Mouse (Mus musculus): Measurements from ENCODE around the gene Musk. TPM values are rescaled to one million over a fixed set of nuclear protein-coding genes. Genes with fewer than 3 reads are reported as not detected.

Gene Musk
- total and polyA plus RNA-seq, 2 experiments from 2014 or later = 0.41 to 0.49 TPM

DNA sequence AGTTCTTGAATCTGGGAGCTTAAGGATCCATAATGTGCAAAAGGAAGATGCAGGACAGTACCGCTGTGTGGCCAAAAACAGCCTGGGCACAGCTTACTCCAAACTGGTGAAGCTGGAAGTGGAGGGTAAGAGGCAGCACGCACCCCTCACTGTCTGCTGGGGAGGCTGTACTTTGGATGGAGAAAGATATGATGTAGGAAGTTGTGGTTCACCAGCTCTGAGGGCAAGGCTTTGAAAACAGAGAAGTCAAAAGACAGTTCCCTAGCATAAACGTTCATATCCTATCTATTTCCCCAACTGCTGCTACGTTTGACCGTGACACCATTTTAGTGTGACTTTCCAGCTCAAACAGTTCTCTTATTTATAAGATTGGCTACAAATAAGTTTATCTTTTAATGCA is 18.1 kb downstream of the Musk start:
- Histone ChIP-seq H3K9ac (replicated peaks; ENCODE audit: low read length, poor library complexity, severe bottlenecking) (no peak overlapping the region), H3K36me3 (ENCODE audit: insufficient read depth, low read length) (no peaks in the 10 kb centered on the region), H3K27me3 (ENCODE audit: insufficient read depth, low read length) (no peaks in the 10 kb centered on the region), H3K27ac (ENCODE audit: low read depth, low read length) (no peak overlapping the region), H3K9me3 (ENCODE audit: low read length) (no peaks in the 10 kb centered on the region), H3K4me2 (ENCODE audit: low read depth, low read length, poor library complexity, severe bottlenecking) (no peak overlapping the region), H3K4me1 (ENCODE audit: insufficient read depth, low read length) (no peaks in the 10 kb centered on the region), H3K4me3 (ENCODE audit: low read depth, low read length) (no peak overlapping the region)
- ATAC-seq (ENCODE audit: low FRiP score) (no peak), DNase-seq (ENCODE audit: low spot score) (no peak)
- WGBS = 82% methylated on average over 5 of the region's 5 CpGs
- TF ChIP-seq CTCF (IDR thresholded peaks at IDR 0.05) = no peak

- H3K27me3 ChIP-seq (ENCODE audit: insufficient read depth, low read length) = no peaks in the 10 kb centered on the region
- 50% methylated on average over 7 of the region's 7 CpGs for WGBS
- H3K36me3 ChIP-seq (ENCODE audit: insufficient read depth, low read length) = no peaks in the 10 kb centered on the region
- no peak for TF ChIP-seq CTCF (IDR thresholded peaks at IDR 0.05)
- H3K9ac ChIP-seq (replicated peaks; ENCODE audit: low read length, poor library complexity, severe bottlenecking) = no peak overlapping the region
- no peak for ATAC-seq (ENCODE audit: low FRiP score)
- no peaks in the 10 kb centered on the region for H3K9me3 ChIP-seq (ENCODE audit: low read length)
- DNase-seq (ENCODE audit: low spot score) = no peak
- H3K4me3 ChIP-seq (ENCODE audit: low read depth, low read length) = no peak overlapping the region
- no peak overlapping the region for H3K27ac ChIP-seq (ENCODE audit: low read depth, low read length)
- no peaks in the 10 kb centered on the region for H3K4me1 ChIP-seq (ENCODE audit: insufficient read depth, low read length)
- H3K4me2 ChIP-seq (ENCODE audit: low read depth, low read length, poor library complexity, severe bottlenecking) = no peak overlapping the region
Observed at GRCm38 (mm10) chr4:58304564-58304963, 18.8 kb downstream of the Musk start.

DNA sequence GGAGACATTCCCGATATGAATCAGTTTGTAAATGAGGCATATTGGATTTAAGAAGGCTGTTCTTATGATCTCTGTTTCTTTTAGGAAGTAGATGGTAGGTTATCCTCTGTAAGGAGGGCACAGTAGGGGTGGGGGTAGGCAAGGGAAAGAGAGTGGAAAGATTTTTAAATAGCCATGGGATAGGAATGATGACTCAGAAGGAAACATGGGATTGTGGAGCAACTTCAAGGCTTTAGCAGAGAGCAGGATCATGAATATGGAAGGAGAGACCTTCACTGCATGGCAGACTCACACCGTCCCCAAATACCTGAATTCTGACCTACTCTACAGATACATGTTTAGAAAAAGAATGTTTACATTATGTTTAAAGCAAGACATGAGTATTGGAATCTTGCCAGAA is 21.7 kb downstream of the Musk start:
- WGBS = 64% methylated on average over 2 of the region's 2 CpGs
- Histone ChIP-seq H3K4me1 (ENCODE audit: insufficient read depth, low read length) (no peaks in the 10 kb centered on the region), H3K9me3 (ENCODE audit: low read length) (no peaks in the 10 kb centered on the region), H3K4me3 (ENCODE audit: low read depth, low read length) (no peak overlapping the region), H3K9ac (replicated peaks; ENCODE audit: low read length, poor library complexity, severe bottlenecking) (no peak overlapping the region), H3K4me2 (ENCODE audit: low read depth, low read length, poor library complexity, severe bottlenecking) (no peak overlapping the region), H3K36me3 (ENCODE audit: insufficient read depth, low read length) (no peaks in the 10 kb centered on the region), H3K27me3 (ENCODE audit: insufficient read depth, low read length) (no peaks in the 10 kb centered on the region), H3K27ac (ENCODE audit: low read depth, low read length) (no peak overlapping the region)
- no peak for TF ChIP-seq CTCF (IDR thresholded peaks at IDR 0.05)
- no peak for DNase-seq (ENCODE audit: low spot score)
- no peak for ATAC-seq (ENCODE audit: low FRiP score)

GRCm38 (mm10) chr4:58313344-58313743 is 27.6 kb downstream of the Musk start:
- ATAC-seq (ENCODE audit: low FRiP score) = no peak
- H3K4me1 ChIP-seq (ENCODE audit: insufficient read depth, low read length) = no peaks in the 10 kb centered on the region
- H3K27me3 ChIP-seq (ENCODE audit: insufficient read depth, low read length) = no peaks in the 10 kb centered on the region
- H3K4me2 ChIP-seq (ENCODE audit: low read depth, low read length, poor library complexity, severe bottlenecking) = no peak overlapping the region
- no peak overlapping the region for H3K9ac ChIP-seq (replicated peaks; ENCODE audit: low read length, poor library complexity, severe bottlenecking)
- 80% methylated on average over 1 of the region's 1 CpGs for WGBS
- no peak for TF ChIP-seq CTCF (IDR thresholded peaks at IDR 0.05)
- H3K36me3 ChIP-seq (ENCODE audit: insufficient read depth, low read length) = no peaks in the 10 kb centered on the region
- H3K27ac ChIP-seq (ENCODE audit: low read depth, low read length) = no peak overlapping the region
- no peak for DNase-seq (ENCODE audit: low spot score)
- H3K4me3 ChIP-seq (ENCODE audit: low read depth, low read length) = no peak overlapping the region
- H3K9me3 ChIP-seq (ENCODE audit: low read length) = no peaks in the 10 kb centered on the region

- Histone ChIP-seq H3K9ac (replicated peaks; ENCODE audit: low read length, poor library complexity, severe bottlenecking) (no peak overlapping the region), H3K4me3 (ENCODE audit: low read depth, low read length) (no peak overlapping the region), H3K27ac (ENCODE audit: low read depth, low read length) (no peak overlapping the region), H3K27me3 (ENCODE audit: insufficient read depth, low read length) (no peaks in the 10 kb centered on the region), H3K4me1 (ENCODE audit: insufficient read depth, low read length) (no peaks in the 10 kb centered on the region), H3K4me2 (ENCODE audit: low read depth, low read length, poor library complexity, severe bottlenecking) (no peak overlapping the region), H3K36me3 (ENCODE audit: insufficient read depth, low read length) (no peaks in the 10 kb centered on the region), H3K9me3 (ENCODE audit: low read length) (no peaks in the 10 kb centered on the region)
- no peak for TF ChIP-seq CTCF (IDR thresholded peaks at IDR 0.05)
- ATAC-seq (ENCODE audit: low FRiP score) (no peak), DNase-seq (ENCODE audit: low spot score) (no peak)
- WGBS = 71% methylated on average over 4 of the region's 4 CpGs
Observed at GRCm38 (mm10) chr4:58314942-58315508, 29.3 kb downstream of the Musk start.

GRCm38 (mm10) chr4:58317536-58317935 is 31.8 kb downstream of the Musk start:
- no peaks in the 10 kb centered on the region for H3K4me1 ChIP-seq (ENCODE audit: insufficient read depth, low read length)

More at GRCm38 (mm10) chr4:58317536-58317935, 31.8 kb downstream of the Musk start:
- TF ChIP-seq CTCF (IDR thresholded peaks at IDR 0.05) = no peak
- ATAC-seq (ENCODE audit: low FRiP score) (no peak), DNase-seq (ENCODE audit: low spot score) (no peak)
- H3K27ac ChIP-seq (ENCODE audit: low read depth, low read length) = no peak overlapping the region
- no peaks in the 10 kb centered on the region for H3K27me3 ChIP-seq (ENCODE audit: insufficient read depth, low read length)
- WGBS = 82% methylated on average over 3 of the region's 3 CpGs
- H3K9ac ChIP-seq (replicated peaks; ENCODE audit: low read length, poor library complexity, severe bottlenecking) = no peak overlapping the region
- H3K9me3 ChIP-seq (ENCODE audit: low read length) = no peaks in the 10 kb centered on the region
- no peak overlapping the region for H3K4me2 ChIP-seq (ENCODE audit: low read depth, low read length, poor library complexity, severe bottlenecking)
- H3K4me3 ChIP-seq (ENCODE audit: low read depth, low read length) = no peak overlapping the region
- no peaks in the 10 kb centered on the region for H3K36me3 ChIP-seq (ENCODE audit: insufficient read depth, low read length)
